Mouse (Mus musculus) C2C12 (cell line): ENCODE results near the gene Casz1.

Experiments used
- CEBPB ChIP-seq: IDR thresholded peaks from one replicate; pipeline ENCODE4 v1.6.1; 2011; ENCODE audit warnings: low read depth, mild to moderate bottlenecking, control low read depth, moderate library complexity
- CTCF ChIP-seq: IDR thresholded peaks from one replicate; pipeline ENCODE4 v1.5.1; 2011; ENCODE audit not compliant: control insufficient read depth, insufficient read depth, insufficient read length
- MYOG ChIP-seq: IDR thresholded peaks from one replicate; pipeline ENCODE4 v1.6.1; 2011; ENCODE audit not compliant: control insufficient read depth, insufficient read length; ENCODE audit errors: extremely low read depth

DNA sequence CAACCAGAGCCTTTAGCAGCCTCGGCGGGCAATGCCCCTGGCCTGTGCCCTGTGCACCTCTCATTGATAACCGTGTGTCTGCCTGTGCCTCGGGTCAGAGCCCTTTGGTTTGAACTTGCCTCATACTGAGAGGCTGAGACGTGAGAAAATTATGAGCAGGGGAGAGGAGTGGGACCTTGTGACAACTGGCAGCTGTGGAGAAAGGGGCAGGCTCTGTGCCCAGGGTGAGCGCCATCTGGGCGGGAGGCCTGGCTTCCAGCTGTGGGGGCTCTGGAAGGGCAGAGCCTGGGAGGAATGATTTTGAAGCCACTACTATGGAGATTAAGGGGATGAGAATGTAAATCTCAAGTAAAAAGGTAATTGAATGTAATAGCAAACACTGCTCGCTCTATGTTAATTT is 19.1 kb downstream of the Casz1 start:
- TF ChIP-seq CTCF (no peak), MYOG (no peak), CEBPB (no peak)
